Mouse (Mus musculus) left cerebral cortex, adult 6 months (tissue): Measurements from ENCODE around the gene Vmn1r188. TPM values are rescaled to one million over a fixed set of nuclear protein-coding genes. Genes with fewer than 3 reads are reported as not detected.

Experiments used
- long read RNA-seq, 2 experiments: library from polyadenylated mRNA; unstranded; transcript quantifications; one replicate each; pipeline ENCODE4 v2.0.0; 2019 to 2020
- polyA plus RNA-seq: library from polyadenylated mRNA; unstranded; fragments of <200 nt; fragmentation: Nextera tagmentation; gene quantifications from 2 replicates; pipeline ENCODE4 v1.2.3, GENCODE M21; 2021

Vmn1r188 gene
- not detected in 2 replicates for polyA plus RNA-seq
- long read RNA-seq, experiment 1, result 0 reads
- long read RNA-seq, experiment 2, result 0 reads

DNA sequence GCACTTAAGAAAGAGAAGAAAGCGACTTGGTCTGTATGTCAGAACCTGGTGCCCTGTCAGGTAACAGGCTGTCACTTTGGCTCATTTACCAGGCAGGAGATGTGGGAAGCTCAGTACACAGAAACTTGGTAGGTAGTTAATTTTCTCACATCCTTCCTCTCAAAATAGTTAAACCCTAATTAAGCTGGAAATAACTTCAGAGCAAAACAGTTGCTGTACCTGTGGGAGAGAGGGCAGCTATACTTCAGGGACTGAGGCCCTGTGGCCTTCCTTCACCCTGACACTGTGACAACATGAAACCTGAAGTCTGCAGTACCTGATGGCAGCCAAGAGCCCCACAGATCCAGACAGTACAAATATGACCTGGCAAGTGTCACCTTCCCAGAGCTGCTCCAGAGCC, at the start of gene Vmn1r188:
Gene Vmn1r188, plus strand, starts transcription at position 301 of the 400 bp plus-strand sequence.

DNA sequence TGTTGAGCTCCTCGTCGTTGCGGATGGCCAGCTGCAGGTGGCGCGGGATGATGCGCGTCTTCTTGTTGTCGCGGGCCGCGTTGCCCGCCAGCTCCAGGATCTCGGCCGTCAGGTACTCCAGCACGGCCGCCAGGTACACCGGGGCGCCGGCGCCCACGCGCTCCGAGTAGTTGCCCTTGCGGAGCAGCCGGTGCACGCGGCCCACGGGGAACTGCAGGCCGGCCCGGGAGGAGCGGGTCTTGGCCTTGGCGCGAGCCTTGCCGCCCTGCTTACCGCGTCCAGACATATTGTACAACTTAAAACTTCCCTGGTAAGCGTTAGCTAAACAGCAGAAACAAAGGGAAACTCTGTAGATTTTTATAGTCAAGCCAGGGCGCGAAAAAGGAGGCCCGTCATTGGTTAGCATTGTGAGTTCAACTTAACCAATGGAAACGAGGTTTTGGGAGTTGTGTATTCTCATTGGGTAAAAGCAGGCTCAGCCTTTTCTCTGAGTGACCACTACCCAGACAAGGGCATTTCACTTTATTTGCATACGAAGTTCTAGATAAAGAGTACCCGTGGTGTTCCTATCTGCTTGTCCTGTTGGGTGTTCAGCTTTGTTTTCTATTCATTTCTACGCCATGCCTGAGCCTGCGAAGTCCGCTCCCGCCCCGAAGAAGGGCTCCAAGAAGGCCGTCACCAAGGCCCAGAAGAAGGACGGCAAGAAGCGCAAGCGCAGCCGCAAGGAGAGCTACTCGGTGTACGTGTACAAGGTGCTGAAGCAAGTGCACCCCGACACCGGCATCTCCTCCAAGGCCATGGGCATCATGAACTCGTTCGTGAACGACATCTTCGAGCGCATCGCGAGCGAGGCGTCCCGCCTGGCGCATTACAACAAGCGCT, 48.7 kb upstream of the Vmn1r188 start, which contains the start of the genes Hist1h2ah and Hist1h2bk:
Gene Hist1h2ah, minus strand, starts transcription at position 302 of the 882 bp plus-strand sequence.
Gene Hist1h2bk, plus strand, starts transcription at position 604 of the 882 bp plus-strand sequence.

DNA sequence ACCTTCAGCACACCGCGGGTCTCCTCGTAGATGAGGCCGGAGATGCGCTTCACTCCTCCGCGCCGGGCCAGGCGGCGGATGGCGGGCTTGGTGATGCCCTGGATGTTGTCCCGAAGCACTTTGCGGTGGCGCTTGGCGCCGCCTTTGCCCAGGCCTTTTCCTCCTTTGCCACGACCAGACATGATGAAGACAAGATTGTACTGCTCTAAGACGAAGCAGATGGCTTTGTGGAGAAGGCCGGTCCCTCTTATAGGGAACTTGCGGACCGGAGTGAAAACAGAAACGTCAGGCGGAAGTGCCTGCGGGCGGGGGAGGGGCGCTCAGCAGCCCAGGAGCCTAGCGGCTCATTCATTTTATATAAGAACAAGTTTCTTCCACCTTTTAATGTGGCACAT, 43.1 kb upstream of the Vmn1r188 start, which contains the start of gene Hist1h4i:
Gene Hist1h4i, minus strand, starts transcription at position 221 of the 395 bp plus-strand sequence.

DNA sequence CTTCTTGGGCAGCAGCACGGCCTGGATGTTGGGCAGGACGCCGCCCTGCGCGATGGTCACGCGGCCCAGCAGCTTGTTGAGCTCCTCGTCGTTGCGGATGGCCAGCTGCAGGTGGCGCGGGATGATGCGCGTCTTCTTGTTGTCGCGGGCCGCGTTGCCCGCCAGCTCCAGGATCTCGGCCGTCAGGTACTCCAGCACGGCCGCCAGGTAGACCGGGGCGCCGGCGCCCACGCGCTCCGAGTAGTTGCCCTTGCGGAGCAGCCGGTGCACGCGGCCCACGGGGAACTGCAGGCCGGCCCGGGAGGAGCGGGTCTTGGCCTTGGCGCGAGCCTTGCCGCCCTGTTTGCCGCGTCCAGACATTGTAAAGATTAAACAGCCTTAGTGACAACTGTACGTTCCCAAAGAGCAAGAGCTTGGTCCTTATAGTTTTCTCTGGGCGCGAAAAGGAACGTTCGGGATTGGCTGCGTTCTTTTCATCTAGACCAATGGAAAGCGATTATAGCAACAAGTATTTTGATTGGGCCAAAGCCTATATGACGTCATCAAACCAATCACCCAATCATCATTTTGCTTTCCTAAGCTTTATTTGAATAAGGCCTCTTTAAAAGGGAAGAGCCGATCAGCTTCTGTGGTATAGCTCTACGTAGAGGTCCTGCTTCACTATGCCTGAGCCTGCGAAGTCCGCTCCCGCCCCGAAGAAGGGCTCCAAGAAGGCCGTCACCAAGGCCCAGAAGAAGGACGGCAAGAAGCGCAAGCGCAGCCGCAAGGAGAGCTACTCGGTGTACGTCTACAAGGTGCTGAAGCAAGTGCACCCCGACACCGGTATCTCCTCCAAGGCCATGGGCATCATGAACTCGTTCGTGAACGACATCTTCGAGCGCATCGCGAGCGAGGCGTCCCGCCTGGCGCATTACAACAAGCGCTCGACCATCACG, 41.4 kb upstream of the Vmn1r188 start, which contains the start of the genes Hist1h2ag and Hist1h2bj:
Gene Hist1h2ag, minus strand, starts transcription at position 377 of the 935 bp plus-strand sequence.
Gene Hist1h2bj, plus strand, starts transcription at position 647 of the 935 bp plus-strand sequence.

DNA sequence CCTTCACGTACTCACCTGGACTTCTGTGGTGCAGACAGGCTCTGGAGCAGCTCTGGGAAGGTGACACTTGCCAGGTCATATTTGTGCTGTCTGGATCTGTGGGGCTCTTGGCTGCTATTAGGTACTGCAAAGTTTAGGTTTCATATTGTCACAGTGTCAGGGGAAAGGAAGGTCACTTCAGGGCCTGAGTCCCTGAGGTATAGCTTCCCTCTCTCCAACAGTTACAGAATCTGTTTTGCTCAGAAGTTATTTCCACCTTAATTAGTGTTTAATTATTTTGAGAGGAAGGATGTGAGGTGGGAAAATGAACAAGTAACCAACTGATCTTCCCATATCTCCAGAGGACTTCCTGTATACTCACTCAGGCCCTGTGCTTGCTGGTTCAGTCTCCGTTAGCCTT, 21.5 kb downstream of the Vmn1r188 start, which contains the start of gene Vmn1r189:
Gene Vmn1r189, minus strand, starts transcription at position 101 of the 400 bp plus-strand sequence.

Other genes starting within 250 kb of the Vmn1r188 start
- gene Zfp184, start 139.3 kb upstream of the Vmn1r188 start, polyA plus RNA-seq, result 1.6 and 2.5 TPM in 2 replicates
- gene Pom121l2, start 103.2 kb upstream of the Vmn1r188 start, polyA plus RNA-seq, result 0.10 TPM in 1 of 2 replicates, not detected in the other
- gene Prss16, start 74.7 kb upstream of the Vmn1r188 start, polyA plus RNA-seq, result 1.7 and 1.9 TPM in 2 replicates
- not detected in 2 replicates for gene Hist1h2ah, start 48.9 kb upstream of the Vmn1r188 start, polyA plus RNA-seq
- gene Hist1h2bk, start 48.6 kb upstream of the Vmn1r188 start, polyA plus RNA-seq, result not detected in 2 replicates
- 6.4 and 6.7 TPM in 2 replicates for gene Hist1h4i, start 43.1 kb upstream of the Vmn1r188 start, polyA plus RNA-seq
- gene Hist1h2ag, start 41.5 kb upstream of the Vmn1r188 start, polyA plus RNA-seq, result not detected in 2 replicates
- gene Hist1h2bj, start 41.2 kb upstream of the Vmn1r188 start, polyA plus RNA-seq, result 0.67 TPM in 1 of 2 replicates, not detected in the other
- not detected in 2 replicates for gene Vmn1r189, start 21.4 kb downstream of the Vmn1r188 start, polyA plus RNA-seq
- not detected in 2 replicates for gene Vmn1r191, start 99.5 kb downstream of the Vmn1r188 start, polyA plus RNA-seq
- not detected in 2 replicates for gene Vmn1r192, start 106.7 kb downstream of the Vmn1r188 start, polyA plus RNA-seq
- gene Vmn1r193, start 138.7 kb downstream of the Vmn1r188 start, polyA plus RNA-seq, result not detected in 2 replicates
- gene Vmn1r194, start 159.8 kb downstream of the Vmn1r188 start, polyA plus RNA-seq, result not detected in 2 replicates
- not detected in 2 replicates for gene Vmn1r195, start 186.1 kb downstream of the Vmn1r188 start, polyA plus RNA-seq
- not detected in 2 replicates for gene Vmn1r196, start 205.5 kb downstream of the Vmn1r188 start, polyA plus RNA-seq
- gene Vmn1r197, start 240.1 kb downstream of the Vmn1r188 start, polyA plus RNA-seq, result not detected in 2 replicates